Mouse (Mus musculus) kidney, postnatal 4 days (tissue): Measurements from ENCODE around the gene Ttc28.
A peak's percentile ranks its signal among the peaks of the same experiment; 100 is the strongest.

Source experiments
- DNase-seq, 2 experiments: peaks; one replicate each; pipeline ENCODE4 v3.0.0; 2021; ENCODE audit warnings: mixed read lengths in 2 of 2

Gene Ttc28

DNA sequence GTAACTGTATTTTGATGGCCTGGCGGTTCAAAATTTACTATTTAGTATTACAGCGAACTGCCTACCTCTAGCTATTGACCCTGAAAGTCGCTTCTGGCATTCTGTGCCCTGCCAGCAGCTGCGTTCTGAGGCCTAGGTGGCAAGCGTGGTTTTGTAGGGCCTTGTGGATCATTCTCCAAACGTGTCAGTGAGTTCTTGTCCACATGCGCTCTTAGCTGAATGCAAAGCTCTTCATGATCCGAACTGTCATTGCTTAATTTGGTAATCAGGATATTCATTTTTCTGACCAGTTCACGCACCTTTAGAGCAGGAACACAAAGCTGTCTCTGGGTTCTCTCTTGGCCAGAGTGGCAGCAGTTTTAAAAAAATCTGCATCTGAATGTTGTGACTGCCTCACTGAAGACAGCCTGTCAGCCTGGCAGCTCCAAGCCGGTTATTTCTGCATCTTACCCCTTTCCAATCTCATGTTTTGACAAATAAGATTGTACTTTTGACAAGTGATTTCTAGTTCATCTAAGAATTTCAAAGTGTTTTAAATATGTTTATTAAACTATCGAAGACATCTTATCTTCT, 88.0 kb downstream of the Ttc28 start:
- no peak for DNase-seq

GRCm38 (mm10) chr5:110968566-110968965, 89.0 kb downstream of the Ttc28 start:
- no peak for DNase-seq

DNA sequence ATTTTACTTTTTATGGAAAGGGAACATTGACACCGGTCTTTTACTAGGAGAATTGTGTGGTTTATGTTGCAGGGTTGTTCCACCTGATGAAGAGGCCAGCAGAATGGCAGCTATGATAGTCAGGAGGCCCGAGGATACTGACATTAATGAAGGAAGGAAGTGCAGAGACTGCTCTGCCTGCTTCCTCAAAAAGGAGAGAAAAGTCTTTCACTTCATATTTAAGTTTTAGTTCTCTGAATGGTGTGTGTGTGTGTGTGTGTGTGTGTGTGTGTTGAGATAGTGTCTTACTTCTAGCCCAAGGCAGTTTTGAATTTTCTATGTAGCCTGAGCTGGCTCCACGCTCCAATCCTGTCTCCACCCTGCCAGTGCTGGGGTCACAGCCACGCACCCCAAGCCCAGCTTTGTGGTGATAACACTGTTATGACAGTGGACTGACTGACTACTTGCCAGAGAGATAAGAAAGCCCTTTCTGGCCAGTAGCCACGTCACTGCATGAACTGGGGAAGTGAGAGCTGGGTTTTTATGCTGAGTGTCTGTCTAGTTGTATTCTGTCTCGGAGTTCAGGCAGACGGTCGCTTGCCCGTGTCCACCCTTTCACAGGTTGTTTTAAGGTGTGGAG, 90.7 kb downstream of the Ttc28 start:
- peak; percentile 43 to 61 for DNase-seq

DNA sequence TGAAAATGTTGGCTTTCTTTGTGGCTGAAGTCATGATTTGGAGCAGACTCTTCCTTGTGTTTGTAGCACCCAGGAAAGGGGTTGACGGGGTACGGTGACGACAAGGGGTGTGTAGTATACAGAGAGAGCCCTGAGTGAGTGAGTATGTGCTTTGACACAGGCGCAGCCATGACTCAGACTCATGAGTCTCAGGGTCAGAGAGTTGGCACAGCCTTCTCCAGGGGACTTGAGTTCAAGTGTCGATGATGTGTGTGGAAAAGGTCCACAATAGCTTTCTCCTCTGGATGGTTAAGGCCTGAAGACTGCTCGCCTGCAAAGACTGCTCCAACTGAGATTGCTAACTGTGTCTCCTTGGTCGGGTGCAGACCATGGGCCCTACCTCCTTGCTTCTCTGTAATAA, 97.1 kb downstream of the Ttc28 start:
- DNase-seq, result no peak

- no peak for DNase-seq
These were observed 98.2 kb downstream of the Ttc28 start for GRCm38 (mm10) chr5:110977796-110978195.

GRCm38 (mm10) chr5:110978461-110978860, 98.9 kb downstream of the Ttc28 start:
- DNase-seq, result peak; percentile 79 to 87

DNA sequence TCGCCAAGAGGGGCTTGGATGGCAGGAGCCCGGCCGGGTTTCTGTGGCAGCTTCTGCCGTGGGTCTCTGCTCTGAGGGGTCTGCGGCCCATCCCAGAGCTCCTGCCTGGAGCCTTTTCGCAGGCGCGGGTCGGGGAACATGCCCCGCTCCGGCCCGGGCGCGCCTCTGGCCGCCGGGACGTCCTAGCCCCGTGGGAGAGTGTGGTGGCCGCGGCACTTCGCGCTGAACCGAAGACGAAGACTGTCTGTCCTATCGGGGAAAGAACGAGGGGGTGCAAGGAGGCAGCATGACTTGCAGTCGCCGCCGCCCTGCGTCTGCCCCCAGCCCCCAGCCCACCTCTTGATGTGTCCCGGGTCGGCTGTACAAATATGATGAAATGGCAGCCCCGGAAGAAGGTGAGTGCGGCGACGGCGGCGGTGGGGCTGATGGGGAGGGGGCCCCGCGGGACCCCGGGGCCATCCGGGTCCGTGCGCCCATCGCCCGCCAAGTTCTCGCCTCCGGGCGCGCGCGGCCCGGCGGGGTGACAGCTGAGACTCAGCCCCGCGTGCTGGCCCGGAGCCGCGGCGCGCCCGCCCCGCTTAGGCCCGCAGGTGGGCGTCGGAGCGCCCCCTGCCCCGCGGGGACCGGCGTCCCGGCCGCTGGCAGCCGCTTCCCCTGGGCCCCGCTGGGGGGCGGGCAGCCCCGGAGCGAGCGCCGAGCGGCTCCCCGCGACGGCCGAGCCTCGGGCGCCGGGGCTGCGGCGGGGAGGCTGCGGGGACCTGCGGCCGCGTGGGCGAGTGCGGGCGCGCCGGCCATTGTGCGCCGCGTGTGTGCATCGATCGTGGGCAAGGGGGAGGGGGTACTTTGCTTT, 99.6 kb downstream of the Ttc28 start:
- DNase-seq, result peak; percentile 52 to 68

DNA sequence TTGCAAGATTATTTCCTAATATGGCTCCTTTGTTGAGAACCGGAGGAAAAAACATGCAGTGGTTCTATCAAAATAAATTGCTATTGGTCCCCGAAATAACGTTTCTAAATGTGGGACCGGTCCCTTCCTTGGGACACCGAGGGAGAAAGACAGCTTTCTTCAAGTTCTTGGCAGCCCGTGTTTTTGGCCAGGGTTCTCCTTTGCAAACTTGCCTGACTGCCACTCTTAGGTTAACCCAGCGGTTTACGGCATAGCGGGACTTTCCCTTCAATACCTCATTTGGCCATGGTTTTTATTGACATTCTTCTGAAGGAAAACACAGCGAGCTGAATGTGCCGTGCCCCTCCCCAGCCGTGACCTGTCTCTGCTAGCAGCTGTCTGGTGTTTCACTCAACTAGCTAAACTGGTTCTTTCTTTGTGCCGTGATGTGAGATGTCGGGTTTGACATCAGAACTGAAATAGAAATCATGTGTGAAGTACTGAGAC, 100.3 kb downstream of the Ttc28 start:
- peak; percentile 50 to 63 for DNase-seq

DNA sequence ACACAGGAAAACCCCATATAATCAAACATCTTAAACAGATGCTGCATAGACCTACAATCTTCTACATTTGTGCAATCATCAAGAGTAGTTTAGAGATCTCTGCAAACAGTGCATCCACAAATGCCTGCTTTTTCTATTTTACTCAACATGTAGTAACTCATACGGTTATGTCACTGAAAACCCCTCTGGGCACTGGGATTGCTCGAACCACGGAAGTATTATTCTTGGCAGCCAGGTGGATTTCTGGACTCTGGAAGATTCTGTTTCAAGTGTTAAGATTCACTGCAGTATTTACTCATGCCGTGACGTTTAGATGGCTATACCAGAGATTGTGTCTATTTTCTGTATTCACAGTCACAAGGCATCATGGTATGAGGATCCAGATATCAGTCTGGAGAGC, 101.0 kb downstream of the Ttc28 start:
- DNase-seq, result no peak

DNA sequence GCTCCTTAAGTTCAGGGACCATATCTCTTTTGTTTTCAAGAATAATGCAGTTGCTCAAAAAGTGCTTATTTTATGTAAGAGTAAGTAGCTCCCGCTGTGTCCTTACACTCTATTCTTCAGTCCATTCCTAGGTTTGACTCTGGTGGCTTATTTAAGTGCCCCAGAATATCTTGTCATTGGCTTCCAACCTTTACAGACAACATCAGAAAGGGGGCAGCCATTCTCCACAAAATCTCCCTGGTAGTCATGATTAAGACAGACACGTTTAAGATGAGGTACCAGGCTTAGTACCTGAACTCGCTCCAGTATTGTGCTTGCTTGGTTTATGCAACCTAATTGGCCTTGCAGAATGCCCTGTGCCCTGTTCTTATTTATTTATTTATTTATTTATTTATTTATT, 102.8 kb downstream of the Ttc28 start:
- no peak for DNase-seq

DNA sequence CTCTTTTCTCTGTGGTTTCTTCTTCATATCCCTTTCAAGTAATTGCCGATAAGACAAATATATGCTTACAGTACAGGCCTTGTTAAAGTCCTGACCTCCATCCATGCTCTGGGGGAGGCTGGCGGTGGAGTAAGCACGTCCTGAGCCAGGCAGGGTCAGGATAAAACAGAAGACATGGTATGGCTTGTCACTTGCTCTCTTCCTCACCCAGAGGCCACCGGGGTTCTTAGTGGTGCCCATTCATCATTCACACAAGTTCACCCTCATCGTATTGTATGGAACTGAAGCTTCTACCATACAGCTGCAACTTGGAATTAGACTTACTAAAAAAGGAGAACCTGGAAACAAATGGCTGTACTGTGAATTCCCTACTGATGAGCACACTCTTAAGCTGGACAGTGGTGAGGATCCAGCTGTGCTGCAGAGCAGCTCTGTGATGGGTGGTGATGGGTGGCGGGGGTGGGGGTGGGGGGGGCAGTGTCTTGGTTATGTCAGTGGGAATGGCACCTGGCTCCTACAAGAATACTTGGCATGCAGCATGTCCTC, 104.6 kb downstream of the Ttc28 start:
- no peak for DNase-seq

DNA sequence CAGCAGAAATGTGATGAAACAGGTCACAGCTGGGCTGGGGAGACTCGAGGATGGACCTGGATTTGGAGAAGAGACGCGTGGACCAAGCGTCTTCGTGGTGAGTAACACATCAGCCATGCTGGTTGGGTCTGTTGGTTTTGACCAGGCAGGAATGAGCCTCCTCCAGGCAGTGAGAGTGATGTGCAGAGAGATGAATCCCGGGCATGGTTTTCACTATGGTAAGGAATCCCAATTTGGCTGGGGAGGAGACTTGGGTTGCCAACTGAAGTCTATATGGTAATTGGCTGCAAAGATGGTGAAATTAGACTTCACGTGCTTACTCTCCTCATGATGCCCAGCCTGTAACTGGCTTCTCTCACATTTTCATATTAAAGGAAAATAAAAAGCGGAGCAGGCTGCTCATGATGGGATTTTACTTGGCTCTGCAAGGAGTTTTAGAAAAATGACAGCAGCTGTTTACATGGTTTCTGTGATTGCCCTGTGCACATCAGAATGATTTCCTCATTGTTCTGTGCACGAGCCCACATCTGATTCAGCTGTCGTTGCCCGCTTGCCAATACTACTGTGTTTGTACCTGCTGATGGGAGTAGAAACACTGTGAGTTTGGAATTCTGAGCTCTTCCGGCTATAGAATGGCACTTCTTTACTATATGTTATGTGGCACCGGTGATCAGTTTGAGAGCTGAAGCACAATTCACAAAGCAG, 117.4 kb downstream of the Ttc28 start:
- DNase-seq, result no peak

- no peak for DNase-seq
These were observed 118.1 kb downstream of the Ttc28 start for GRCm38 (mm10) chr5:110997692-110998091.

DNA sequence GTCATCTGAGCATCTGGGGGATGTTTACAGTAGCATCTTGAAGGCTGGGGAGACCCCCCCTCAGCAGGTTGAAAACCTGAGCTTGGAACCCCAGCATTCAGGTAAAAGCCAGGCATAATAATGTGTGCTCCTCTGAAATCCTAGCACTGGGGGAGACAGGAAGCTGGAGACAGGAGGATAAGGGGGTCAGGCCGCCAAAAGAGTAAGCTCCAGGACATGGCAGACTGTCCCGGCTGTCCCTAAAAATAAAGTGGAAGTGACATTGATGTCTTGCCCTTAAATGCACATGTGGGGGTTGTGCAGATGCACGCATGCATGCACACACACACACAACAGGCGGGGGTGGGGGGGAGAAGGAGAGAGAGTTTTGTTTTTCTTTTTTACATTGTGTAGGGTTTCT, 118.7 kb downstream of the Ttc28 start:
- no peak for DNase-seq

DNA sequence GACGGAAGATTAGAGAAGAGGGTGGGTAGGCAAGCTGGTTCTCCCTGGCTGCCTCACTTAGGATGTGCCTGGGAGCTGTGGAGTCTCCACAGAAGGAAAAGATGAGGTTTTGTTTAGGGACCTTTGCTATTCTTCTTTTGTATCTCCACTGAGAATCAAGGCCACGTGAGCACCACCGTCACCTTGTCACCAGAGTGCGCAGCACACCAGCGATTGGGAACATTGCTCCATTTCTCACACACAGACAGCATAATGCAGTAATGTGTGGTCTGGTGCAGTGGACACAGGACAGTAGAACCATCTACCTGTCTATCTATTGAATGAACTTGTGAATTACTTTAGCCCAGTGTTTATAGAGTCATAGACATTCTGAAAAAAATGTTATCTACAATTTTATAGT, 121.3 kb downstream of the Ttc28 start:
- DNase-seq, result no peak

DNA sequence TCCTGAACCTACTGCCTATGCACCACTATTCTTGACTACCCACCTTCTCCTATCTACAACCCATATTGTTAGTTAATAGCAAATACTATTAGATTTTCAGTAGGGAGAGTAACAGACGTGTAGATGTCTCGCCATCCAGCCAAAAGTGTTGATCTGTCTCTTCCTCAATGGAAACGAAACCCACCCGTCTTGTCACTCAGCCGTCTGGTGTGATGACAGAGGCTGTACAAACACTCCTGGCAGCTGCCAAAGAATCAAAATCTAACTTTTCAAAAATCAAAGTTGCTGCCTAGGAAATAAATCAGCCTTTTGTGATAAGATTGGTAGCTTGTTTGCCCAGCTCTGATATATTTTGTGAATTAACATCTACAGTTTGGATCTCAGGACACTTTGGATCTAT, 123.6 kb downstream of the Ttc28 start:
- DNase-seq, result no peak

GRCm38 (mm10) chr5:111003750-111004149, 124.1 kb downstream of the Ttc28 start:
- no peak for DNase-seq

DNA sequence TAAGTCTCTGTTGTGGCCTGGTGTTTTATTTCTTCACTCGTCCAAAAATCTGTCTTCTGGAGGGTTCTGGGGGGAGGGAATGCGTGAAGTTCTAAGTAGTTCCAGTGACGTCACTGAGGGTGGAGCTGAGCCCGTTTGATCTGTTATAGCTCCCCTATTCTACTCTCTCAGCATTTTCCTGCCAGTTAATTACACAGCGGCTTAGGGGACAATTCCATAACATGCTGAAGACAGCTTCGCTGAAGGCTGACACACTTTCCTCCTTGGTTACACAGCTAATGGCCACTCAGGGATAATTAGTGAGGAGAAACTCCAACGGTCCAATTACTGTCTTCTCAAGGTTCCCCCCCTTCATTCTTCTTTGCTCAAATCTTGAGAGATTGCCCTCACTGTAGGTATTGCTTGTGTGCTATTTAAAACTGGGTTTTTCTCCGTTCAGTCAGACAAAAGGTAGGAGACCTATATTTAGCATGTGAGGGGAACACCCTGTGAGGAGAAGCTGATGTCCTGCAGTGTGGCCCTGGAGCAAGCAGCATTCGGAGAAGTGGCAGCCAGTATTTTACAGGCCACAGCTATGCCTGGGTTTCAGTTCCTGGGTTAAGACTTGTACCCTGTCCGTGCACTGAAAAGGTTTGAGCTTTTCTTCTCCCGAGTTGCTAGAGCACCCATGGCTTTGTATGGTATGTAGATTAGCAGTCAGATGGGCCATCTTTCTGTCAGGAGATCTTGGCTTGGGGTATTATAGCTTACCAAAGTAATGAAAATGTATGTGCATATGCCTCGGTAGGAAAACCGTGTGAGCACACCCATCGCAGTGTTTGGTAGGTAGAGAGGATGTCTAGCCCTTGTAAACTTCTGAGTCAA, 126.9 kb downstream of the Ttc28 start:
- DNase-seq, result peak in 1 of 2 experiments; percentile 21

- DNase-seq, result no peak
These were observed 127.5 kb downstream of the Ttc28 start for GRCm38 (mm10) chr5:111007136-111007500.

GRCm38 (mm10) chr5:111007900-111008299, 128.3 kb downstream of the Ttc28 start:
- no peak for DNase-seq

- DNase-seq, result no peak
These were observed 128.8 kb downstream of the Ttc28 start for GRCm38 (mm10) chr5:111008431-111008830.

DNA sequence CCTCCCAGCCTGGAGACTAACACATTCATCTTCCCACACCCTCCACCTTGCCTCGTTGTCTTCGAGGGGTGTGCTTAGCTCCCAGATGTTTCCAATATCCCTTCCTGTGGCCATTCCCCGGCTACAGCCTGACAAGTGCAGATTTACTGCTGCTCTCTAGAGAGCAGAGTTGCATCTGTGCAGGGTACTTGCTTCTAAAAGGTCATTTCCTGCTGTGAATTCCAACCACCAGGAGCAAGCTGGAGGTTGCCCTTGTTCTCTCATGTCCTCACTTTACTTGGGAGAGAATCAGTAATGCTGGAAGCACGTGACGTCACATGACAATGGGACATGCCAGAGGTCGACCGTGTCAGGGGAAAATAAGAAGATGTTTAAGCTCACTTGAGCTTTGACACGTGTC, 131.7 kb downstream of the Ttc28 start:
- peak; percentile 53 to 64 for DNase-seq
